Mouse (Mus musculus) megakaryocyte, embryonic 14.5 days (primary cell): ENCODE measurements at regions not wholly inside any gene's neighbourhood (a gene's known extent, or its start where the extent isn't known, plus 50 kb on each side); places are given as distances from the start of the nearest gene placed in this dataset.

Source experiments
- FLI1 ChIP-seq: IDR thresholded peaks from 2 replicates; pipeline ENCODE4 v1.6.1; 2012; ENCODE audit warnings: low read length, inconsistent platforms, mixed read lengths
- GATA1 ChIP-seq: IDR thresholded peaks from 3 replicates; pipeline ENCODE4 v1.6.1; 2012; ENCODE audit warnings: mixed read lengths, low read length, inconsistent platforms, borderline replicate concordance

- TF ChIP-seq GATA1 (no peak), FLI1 (no peak)
Observed at GRCm38 (mm10) chr1:91692709-91693460, 108.4 kb upstream of the Twist2 start.
